Mouse (Mus musculus): Measurements from ENCODE around the gene Atg9b.

The Atg9b gene

DNA sequence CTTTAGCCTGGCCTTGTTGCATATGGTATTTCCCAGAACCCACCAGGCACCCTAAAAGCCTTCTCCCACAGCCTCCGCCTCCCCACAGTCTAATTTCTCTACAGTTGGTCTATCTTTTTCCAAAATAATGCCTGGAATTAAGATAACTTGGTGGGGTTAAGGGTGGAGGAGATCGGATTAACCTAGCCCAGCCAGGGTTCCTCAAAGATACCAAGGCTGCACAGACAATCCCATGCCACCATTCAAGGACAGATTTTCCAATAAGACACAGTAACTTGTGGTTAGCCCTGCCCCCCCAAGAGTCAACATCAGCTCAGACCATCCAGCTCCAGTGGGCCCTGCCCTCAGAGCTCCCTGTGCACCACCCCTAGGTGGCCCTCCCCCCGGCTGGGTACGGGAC lies 11.4 kb downstream of the Atg9b start:
- DNase-seq (ENCODE audit: low spot score): no peak

DNA sequence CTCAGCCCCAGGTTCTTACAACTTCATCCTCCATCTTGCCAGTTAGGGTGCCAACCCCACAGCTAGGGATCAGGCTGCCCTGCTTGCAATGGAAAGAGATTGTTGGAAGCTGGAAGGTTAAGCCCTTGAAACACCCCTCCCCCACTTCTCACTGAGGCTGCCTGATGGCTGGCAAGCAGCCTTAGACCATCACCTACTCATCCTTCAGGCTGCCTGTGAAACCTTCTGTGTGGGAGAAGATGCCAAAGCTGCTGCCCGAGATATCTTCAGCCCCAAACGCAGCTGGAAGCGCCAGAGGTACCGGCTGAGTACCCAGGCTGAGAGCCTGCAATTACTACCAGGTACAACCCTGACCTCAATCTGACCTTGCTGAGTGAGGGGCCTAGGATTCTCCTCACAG lies 12.4 kb downstream of the Atg9b start:
- no peak for DNase-seq (ENCODE audit: low spot score)

DNA sequence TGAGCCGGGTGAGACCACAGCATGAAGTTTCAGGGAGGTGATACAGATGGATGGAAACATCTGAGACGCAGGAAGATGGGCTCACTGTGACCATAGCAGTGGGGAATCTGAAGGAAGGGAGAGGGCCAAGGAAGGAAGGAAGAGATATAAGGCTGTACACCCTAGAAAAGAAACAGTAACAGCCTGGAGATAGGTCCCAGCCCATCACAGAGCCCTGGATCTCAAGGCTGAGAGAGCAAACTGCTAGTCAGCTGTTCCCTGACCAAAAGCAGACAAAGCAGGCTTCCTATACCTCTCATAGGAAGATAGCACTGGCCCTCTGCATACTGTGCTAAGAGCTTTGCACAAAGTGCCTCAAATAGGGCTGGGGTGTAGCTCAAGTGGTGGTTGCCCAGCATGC lies 13.2 kb downstream of the Atg9b start:
- DNase-seq (ENCODE audit: low spot score): no peak

DNA sequence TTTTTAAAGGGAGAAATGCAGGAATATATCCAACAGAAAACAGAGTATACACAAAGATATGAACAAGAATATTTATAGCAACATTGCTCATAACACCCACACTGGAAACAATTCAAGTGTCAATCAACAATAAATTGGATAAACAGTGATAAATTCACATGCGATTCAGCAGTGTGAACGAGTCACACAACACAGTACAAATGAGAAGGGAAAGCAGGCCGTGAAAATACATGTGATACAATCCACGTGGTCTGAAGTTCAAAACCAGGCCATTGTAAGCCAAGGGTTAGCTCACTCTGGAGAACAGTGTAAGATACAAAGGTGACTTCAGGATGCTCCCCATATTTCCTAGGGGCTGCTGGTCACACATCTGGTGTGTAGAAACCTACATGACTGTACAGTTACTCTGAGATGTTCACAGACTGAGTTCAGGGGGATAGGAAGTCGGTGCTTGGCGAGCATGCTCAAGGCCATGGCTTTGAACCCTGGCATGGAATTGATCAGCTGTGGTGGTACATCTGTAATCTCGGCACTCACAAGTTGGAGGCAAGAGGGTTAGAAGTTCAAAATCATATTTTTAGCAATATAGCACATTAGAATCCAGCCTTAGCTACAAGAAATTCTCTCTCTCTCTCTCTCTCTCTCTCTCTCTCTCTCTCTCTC lies 17.1 kb downstream of the Atg9b start:
- peak; percentile 53 for DNase-seq (ENCODE audit: low spot score)

DNA sequence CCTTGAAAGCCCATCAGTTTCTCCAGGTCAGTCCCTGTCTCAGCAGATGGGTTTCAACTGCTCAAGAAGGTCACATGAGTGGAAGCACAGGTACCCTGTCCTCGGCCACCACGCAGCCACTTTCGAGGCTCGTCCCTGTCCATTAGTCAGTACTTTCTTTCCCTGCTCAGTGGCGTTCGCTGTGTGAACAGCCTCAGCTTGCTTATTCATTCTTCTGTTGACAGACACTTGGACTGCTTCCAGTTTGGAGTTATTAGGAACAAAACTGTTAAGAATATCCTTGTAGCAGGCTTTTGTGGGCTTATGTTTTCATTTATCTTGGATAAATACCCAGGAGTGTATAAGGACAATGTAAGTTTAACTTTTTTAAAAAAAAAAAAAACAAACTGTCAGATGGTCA lies 17.7 kb downstream of the Atg9b start:
- peak; percentile 54 for DNase-seq (ENCODE audit: low spot score)

DNA sequence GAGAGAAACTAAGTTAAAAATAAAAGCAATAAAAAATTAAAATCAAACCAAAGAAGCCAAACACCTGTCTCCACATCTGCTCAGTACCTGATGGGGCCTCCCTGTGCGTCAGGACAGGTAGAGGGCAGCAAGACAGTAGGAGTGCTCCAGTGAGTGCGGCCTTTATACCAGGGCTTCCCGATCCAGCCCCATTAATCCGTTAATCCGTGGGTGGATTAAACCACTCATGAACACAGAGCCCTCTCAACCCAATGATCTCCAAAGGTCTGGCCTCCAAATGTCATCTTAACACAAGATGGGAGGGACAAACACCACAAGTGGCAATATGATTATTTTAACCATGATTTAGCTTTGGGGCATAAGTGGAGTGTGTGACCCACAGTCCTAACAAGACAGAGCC lies 18.1 kb downstream of the Atg9b start:
- DNase-seq (ENCODE audit: low spot score): no peak

DNA sequence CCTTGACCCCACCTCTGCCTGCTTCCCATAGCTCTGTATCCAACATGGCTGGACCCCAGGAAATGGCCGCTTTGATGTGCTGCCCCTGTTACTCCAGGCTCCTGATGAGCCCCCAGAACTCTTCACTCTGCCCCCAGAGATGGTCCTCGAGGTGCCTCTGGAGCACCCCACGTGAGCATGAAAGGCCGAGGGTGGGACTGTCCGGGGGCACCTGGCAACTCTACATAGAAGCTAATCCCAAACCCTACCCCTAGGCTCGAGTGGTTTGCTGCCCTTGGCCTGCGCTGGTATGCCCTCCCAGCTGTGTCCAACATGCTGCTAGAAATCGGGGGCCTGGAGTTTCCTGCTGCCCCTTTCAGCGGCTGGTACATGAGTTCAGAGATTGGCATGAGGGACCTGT lies 22.2 kb downstream of the Atg9b start:
- no peak for DNase-seq (ENCODE audit: low spot score)

DNA sequence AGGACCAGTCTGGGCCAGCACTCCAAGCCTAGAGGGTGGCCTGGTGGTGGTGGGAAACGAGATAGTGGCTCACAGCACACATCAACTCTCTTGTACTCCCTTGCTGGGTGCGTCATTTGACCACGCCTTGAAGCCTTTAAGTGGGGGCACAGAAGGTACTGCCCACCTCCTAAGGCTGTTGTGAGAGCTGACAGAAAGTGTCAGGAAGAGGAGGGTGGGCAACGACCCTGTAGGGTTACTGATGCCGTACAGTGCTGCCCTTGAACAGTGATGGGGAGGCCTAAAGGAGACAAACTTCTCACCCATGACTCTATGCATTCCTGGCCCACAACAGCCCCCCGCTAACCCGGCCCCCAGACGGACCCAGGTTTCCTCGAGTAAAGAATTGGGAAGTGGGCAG lies 25.5 kb downstream of the Atg9b start:
- no peak for DNase-seq (ENCODE audit: low spot score)

DNA sequence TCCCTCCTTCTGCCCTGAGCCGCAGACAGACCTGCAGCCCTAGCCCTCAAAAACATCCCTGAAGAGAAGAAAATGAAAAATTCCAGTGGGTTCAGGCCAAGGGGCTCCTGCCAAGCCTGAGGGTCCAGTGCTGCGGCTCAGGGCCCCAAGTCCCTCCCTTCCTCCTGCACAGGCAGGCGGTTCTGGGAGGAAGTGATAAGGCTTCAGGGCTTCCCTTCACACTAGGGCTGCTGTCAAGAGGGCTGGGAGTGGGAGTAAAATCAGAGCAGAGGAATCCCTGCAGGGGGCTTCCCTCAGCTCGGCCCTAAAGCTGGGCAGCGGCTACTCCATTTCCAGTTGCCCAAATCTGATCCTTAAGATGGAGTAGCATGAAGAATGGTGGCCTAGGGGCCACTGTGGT lies 26.4 kb downstream of the Atg9b start:
- DNase-seq (ENCODE audit: low spot score): no peak

DNA sequence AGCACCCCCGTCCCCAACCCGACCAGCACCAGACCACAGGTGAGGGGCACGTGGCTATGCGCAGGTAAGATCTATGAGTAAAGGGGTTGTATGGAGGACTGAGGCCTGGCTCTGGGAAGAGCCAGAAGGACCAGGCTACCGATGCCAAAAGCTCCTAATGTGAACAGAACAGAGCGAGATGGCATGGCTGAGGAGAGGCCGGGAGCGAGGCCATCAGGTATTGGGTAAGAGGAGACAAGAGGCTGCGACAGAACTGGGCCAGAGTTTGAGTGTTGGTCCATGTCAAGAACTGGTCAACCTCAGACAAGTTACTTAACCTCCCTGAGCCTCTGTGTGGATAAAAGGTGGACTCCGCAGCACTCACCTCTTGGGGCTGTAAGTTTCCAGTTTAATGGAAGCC lies 27.0 kb downstream of the Atg9b start:
- peak; percentile 90 for DNase-seq (ENCODE audit: low spot score)

DNA sequence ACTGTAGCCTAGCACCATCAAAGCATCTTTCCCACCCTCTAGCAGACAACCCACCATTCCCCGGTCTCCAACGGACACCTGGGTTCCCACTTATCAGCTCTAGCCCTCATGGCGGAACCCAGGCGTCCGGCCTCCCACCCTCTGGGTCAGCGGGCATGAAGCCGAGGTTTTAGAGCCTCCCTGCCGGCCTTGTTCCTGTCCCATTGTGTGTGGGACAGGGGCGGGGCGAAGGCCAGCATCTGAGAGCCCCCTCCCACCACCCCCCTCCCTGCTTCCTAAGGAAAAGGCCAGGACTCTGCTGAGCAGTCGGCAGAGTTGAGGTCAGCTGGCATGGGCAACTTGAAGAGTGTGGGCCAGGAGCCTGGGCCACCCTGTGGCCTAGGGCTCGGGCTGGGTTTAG lies 27.4 kb downstream of the Atg9b start, which contains the start of gene Nos3:
Gene Nos3 (plus strand): TSS at position 303 of the 400 bp plus-strand sequence.
- DNase-seq (ENCODE audit: low spot score): no peak

DNA sequence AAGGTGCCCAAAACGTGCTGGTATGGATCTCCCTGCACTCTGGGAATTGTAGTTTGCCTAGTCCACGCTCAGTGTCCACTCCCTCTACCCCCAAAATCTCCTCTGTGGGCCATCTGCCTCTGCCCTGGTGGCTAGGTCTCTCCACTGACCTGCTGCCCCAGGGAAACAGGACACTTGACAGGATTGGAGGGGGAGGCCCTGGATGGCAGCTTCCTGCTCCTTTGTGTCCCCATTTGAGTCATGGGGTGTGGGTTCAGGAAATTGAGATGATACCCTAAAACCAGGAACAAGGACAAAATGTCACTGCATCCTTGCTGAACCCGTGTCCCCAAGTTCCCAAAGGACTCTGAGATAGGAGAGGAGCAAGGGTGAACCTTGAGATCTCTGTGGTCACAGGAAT lies 27.9 kb downstream of the Atg9b start:
- no peak for DNase-seq (ENCODE audit: low spot score)

DNA sequence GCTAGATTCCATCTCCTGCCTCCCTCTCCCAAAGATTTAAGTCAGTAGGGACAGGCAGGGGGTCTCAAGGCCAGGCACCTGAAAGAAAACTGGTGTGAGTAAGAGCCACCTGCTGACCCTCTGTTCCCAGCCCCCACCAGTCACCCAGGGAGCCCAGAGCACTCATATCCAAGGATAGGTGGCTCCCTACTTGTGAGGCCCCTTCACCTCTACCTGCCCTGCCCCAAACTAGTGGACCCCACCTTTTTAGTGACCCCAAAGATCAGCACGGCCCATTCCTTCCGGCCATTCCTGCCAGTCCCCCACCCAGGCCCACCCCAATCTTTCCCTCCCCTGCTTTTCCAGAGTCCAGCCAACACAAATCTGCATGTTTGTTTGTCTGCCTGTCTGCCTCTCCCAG lies 28.5 kb downstream of the Atg9b start:
- DNase-seq (ENCODE audit: low spot score): no peak

DNA sequence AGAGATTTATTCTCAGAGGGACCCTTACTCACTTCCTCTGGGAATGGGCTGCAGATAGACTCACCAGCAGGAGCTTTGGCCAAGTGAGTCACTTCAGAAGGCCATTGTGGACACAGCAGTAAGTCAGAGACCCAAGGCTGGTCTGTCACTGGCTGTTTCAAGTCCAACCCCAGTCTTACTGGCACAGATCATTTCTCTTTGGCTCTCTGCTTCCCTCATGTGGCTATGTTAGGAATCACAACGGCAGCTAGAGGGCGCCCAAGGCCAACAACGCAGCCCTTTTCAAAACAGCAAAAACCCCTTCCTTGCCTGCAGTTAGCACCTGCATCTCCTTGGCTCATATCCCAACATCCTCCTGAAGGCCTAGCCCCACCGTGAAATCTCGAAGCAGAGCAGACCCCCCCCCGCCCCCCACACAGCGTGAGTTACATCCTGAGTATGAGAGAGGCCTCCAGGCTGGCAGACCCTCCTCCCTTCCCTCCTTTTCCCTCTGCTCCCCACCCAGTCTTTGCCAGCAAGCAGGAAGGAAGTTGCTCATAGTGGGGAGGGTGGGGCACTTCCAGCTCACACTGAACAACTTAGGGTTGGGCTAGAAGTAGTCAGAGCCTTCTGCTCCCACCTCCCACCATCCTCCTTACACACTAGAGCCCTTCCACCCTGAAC lies 31.0 kb downstream of the Atg9b start:
- DNase-seq (ENCODE audit: low spot score): peak; percentile 91

DNA sequence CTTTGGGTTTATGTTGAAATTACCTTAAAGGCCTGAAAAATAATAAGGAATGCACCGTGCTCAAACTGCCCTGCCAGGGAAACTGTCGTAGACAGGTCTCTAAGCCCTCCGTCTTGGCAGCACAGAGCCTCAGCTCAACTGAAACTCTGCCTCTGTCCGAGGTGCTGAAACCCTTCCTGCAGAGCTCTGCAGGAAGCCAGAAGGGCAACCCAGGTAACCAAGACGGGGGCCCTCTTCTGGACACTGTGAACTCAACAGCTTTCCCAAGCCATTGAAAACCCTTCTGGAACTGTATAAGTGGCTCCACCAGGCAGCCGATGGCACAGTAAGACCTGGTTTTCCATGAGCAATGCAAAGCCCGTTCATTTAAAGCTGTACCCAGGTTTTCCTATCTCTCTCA lies 34.5 kb downstream of the Atg9b start:
- DNase-seq (ENCODE audit: low spot score): peak; percentile 91

DNA sequence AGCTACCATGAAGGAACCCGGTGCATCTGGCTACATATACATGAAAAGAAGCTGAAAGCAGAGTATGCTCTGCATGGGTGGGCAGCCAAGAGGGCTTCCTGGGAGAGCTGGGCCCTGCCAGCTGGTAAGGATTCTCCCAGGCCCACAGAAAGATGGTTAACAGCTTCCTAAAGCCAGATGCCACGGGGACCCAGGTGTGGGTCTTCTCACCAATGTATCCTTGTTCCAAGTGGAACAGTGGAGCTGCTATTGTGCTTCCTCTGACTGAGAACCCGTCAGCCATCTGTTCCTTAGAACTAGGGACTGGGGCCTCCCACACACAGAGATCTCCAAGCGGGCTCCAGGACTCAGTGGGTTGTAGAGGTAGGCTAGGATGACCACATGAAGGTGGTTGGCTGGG lies 35.2 kb downstream of the Atg9b start:
- DNase-seq (ENCODE audit: low spot score): no peak

DNA sequence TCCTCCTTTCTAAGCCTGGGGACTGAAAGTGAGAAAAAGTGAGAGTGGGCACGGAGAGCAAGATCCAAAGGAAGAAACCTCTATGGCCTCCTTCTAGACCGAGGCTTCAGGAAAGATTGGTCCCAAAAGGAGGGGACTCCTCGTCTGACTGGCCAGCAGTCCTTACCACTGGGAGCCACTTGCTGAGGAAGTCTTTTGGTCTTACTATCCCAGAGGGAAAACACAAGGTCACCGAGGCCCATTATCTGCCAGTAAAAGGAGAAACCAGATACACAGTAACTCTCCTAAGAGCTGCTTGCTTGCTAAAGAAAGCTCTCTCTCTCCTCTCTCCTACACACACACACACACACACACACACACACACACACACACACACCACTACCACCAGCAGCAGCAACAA lies 38.6 kb downstream of the Atg9b start:
- no peak for DNase-seq (ENCODE audit: low spot score)

DNA sequence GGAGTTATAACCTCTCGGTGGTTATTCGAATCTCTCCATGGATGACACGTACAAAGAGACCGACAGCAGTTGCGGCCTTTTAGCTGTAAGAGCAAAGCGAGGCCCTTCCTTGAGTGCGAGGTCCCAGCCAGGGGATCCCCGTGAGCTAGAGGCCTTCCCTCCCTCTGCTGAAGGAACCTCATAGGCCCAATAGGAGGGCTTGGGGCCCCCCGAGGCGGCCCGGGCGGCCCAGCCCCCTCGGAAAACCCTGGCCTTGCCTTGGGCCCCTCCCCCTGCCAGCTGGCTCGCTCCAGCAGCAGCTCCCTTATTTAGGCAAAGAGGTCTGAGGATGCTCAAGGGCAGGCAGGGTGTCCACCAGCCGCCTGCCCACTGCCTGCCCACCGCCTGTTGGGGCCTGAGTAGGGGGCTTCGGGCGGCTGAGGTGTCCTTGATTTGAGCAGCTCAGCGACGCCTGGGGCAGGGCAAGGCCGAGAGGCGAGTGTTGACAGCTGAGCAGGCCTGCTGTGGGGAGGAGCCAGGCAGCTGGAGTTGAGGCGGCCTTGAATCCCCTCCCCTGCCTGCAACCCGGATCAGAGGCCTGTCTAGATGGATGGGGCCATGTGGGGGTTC lies 39.6 kb downstream of the Atg9b start:
- DNase-seq (ENCODE audit: low spot score): no peak

DNA sequence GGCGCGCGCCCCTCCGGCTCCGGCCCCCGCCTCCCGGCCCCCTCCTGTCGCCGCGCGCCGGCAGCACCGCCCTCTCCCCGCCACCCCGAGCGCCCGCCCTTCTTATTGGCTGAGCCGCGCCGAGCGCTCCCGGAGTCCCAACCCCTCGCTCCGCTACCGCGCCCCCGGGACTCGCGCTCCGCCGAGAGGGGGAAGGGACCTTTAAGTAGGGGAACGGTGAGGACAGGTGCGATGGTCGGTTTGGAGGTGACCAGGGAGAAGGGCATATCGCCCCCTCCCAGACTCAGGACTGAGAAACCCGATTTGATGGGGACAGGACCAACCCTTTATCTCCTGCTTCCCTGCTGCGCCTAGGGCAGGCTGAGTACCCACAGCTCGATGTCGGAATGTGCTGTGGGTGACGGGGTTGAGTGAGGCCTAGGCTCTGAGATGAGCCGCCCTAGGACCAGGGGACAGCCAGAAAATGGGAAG lies 40.2 kb downstream of the Atg9b start:
- no peak for DNase-seq (ENCODE audit: low spot score)

DNA sequence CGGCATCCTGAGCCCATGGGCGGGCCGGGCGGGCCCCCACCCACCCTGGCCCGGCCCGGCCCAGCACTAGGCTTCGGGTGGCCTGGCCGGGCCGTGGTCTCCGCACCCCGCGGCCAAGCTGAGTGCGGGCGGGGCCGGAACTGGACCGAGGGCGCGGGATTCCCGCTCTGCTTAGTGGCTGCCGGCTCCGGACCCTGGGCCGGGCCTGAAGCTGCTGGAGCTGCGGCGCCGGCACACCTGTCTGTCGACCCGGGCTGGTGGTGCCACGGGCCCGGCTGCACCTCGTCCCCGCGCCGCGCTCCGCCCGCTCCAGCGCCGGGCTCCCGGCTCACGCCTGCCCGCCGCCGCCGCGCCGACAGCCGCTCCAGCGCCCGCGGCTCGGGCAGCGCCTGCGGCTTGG lies 40.7 kb downstream of the Atg9b start, which contains the start of gene Kcnh2:
Gene Kcnh2 (minus strand): TSS at position 327 of the 400 bp plus-strand sequence.
- DNase-seq (ENCODE audit: low spot score): no peak

DNA sequence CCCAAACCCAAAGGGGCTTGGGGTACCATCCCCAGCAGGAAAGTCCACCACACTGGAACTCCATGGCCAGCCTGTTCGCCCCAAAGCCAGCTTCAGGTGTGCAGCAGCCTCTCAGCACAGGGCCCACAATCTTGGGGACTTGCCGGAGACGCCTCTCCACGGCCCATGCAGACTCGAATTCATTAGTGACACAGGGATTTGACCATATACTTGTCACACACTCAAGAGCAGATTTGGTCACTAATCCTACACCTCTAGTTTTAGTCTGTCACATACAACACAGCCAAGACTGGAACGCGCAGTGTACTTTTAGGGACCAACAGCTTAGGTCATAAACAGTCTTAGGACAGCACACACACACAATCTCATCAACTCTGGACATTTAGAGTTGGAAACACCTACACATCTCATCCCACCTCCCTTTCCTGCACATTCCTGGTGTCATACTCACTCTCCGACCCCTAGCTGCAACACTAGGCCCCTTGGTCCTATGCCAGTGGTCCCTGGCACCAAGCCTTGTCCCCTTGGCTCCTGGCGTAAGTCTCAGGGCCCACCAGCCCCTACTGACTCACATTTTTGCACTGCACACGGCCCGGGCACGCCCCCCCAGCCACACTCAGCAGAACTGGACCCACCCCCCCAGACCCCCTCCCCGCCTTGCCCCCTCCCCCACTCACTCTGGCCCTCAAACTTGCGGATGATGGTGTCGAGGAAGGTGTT lies 41.3 kb downstream of the Atg9b start:
- DNase-seq (ENCODE audit: low spot score): no peak

DNA sequence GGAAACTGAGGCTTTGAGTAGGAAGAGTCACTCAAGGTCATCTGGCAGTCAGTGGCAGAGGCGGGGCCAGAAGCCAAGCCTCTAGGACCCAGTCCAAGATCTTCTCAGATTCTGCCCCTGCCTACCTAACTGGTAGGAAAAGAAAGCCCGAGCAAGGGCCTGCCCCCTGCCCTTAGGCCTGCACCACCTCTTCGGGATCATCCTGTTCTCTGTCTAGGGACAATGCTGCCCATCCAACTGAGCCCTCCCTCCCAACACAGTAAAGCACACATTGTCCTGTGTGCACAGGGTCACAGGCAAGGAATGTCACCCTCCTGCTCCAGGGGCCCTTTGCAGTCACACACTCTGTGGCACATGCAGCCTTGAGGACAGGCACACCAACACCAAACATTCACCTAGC lies 41.9 kb downstream of the Atg9b start:
- DNase-seq (ENCODE audit: low spot score): peak; percentile 38

DNA sequence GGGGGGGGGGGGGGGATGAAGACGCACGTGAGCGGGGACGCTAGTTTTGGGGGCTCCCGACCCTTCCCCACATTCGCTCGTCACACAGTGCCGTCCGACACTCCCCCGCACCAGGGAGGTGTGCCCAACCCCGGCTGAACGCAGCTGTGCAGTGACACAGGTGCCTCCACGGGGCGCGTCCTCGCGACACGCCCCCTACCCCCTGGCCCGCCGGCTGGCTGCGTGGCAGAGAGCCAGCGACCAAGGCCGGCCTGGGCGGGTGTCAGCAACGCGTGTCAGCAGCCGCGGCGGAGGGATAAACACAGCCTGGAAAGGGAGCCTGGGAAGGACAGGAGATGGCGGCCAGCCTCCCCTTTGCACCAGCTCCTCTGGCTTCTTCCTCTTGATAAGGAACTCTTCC lies 43.4 kb downstream of the Atg9b start:
- DNase-seq (ENCODE audit: low spot score): no peak
